In the genomic region with DNA sequence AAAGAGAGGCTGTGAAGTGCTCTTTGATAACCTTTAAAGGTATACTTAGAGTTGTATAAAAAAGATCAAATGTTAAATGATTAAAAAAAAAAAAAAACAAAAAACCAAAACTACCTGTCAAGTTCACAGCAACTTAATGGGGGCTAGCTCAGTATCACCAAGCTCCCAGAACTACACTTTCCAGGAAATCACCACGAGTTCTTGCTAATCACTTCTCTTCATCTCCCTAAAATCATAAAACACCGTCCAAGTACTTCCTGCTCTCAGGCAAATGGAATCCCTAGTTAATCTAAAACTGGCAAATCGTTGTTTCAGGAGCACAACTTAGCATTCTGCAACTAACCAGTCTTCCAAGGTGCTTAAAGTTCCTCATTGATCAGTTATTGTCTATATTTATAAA, we compare ENCODE assay signal across 26 mouse cellular contexts. TPM values are rescaled to one million over a fixed set of nuclear protein-coding genes. Genes with fewer than 3 reads are reported as not detected.
DNase-seq lines count a peak whose midpoint lies in the region; ATAC-seq and TF ChIP-seq lines count a peak whose summit lies in the region.
"Had no signal": no experiment of that assay in that cellular context is flagged by ENCODE, and none has a peak within 500 bp of the region (broad histone marks: within the 10 kb centered on the region; RNA-seq: fewer than 3 reads in every experiment).

No protein-coding gene starts in this region.

- peak; percentile 58 for DNase-seq in heart, adult 11 months
- no peak for DNase-seq in heart, postnatal 25 days (ENCODE audit: low spot score)
- peak in 1 of 3 experiments; percentile 63 for DNase-seq in liver, embryonic 14.5 days (ENCODE audit: low read depth in 3 of 3, low spot score in 3 of 3)
- DNase-seq in liver: no peak
- DNase-seq in MEL (ENCODE audit: low read depth, low spot score): peak; percentile 45
- peak; percentile 58 for DNase-seq in c-Kit-positive CD71-positive TER-119-positive erythroid progenitor cells, embryonic 14.5 days (ENCODE audit: low spot score)
- DNase-seq in thymus, adult 2 months: no peak
- DNase-seq in testis, postnatal 14 days (ENCODE audit: low spot score): no peak
- DNase-seq: adrenal gland, postnatal 14 days; cerebellum, adult 11 months; cerebellum, adult 8-10 months; cerebellum, postnatal 14 days; embryo, embryonic 11 days; gastrocnemius, postnatal 10 days; heart, adult 2 months; heart, postnatal 14 days had no signal

- H3K36me3 ChIP-seq in liver, embryonic 14.5 days (replicated peaks; ENCODE audit: control insufficient read depth, insufficient read depth, low read depth): no peaks in the 10 kb centered on the region
- peaks cover 0 to 58% of the 10 kb centered on the region in 2 experiments; a peak in 3 of 4 replicates for H3K36me3 ChIP-seq in MEL (ENCODE audit: control insufficient read depth in 1 of 2, insufficient read depth in 2 of 2, low read length in 2 of 2)
- H3K36me3 ChIP-seq in thymus, adult 2 months (ENCODE audit: control insufficient read depth, insufficient read depth, low read length): no peaks in the 10 kb centered on the region
- H3K36me3 ChIP-seq: embryonic facial prominence, embryonic 12.5 days had no signal

- no peak for TF ChIP-seq RAD21 in MEL (IDR thresholded peaks at IDR 0.05; ENCODE audit: low read depth, low read length)

- no peak for TF ChIP-seq CTCF in liver, embryonic 14.5 days (IDR thresholded peaks at IDR 0.05; ENCODE audit: low read depth)
- no peak for TF ChIP-seq CTCF in MEL (IDR thresholded peaks at IDR 0.05 in 2 of 3, conservative IDR thresholded peaks at IDR 0.05 in 1 of 3; ENCODE audit: control insufficient read depth in 1 of 3, insufficient read depth in 1 of 3, low read depth in 2 of 3, low read length in 3 of 3, poor library complexity in 1 of 3, severe bottlenecking in 1 of 3)
- no peak for TF ChIP-seq CTCF in thymus, adult 2 months (IDR thresholded peaks at IDR 0.05; ENCODE audit: borderline replicate concordance, control insufficient read depth, extremely low read depth, insufficient read depth, low read length, poor library complexity)

- no peak overlapping the region for H3K4me3 ChIP-seq in liver, embryonic 14.5 days (ENCODE audit: insufficient read depth in 1 of 2, low read depth in 2 of 2, low read length in 2 of 2)
- H3K4me3 ChIP-seq in MEL (ENCODE audit: control insufficient read depth in 1 of 2, insufficient read depth in 1 of 2, low read depth in 2 of 2, low read length in 2 of 2): no peak overlapping the region
- no peak overlapping the region for H3K4me3 ChIP-seq in thymus, adult 2 months (ENCODE audit: control insufficient read depth, insufficient read depth, low read length)
- H3K4me3 ChIP-seq: embryonic facial prominence, embryonic 12.5 days; forebrain, embryonic 12.5 days; heart, adult 2 months; heart, embryonic 15.5 days; hindbrain, embryonic 10.5 days had no signal

- peak; percentile 40 for TF ChIP-seq EP300 in liver, embryonic 14.5 days (IDR thresholded peaks at IDR 0.05; ENCODE audit: low read depth)
- TF ChIP-seq EP300 in MEL (IDR thresholded peaks at IDR 0.05; ENCODE audit: low read depth in 1 of 2, low read length in 2 of 2): peak in 1 of 2 experiments; percentile 21; a peak in 1 of 4 replicates

- no peaks in the 10 kb centered on the region for H3K27me3 ChIP-seq in liver, embryonic 14.5 days (ENCODE audit: control insufficient read depth, insufficient read depth, low read length)
- H3K27me3 ChIP-seq in MEL (ENCODE audit: control insufficient read depth in 1 of 2, insufficient read depth in 2 of 2, low read length in 2 of 2): no peaks in the 10 kb centered on the region
- H3K27me3 ChIP-seq in thymus, adult 2 months (ENCODE audit: control insufficient read depth, insufficient read depth, low read length): no peaks in the 10 kb centered on the region
- H3K27me3 ChIP-seq: embryonic facial prominence, embryonic 12.5 days; forebrain, embryonic 12.5 days; heart, embryonic 15.5 days; Patski had no signal

- H3K4me2 ChIP-seq in liver, embryonic 14.5 days (ENCODE audit: low read depth): peak overlapping the region; percentile 18; the same call in 1 of the 2 replicates
- H3K4me2 ChIP-seq: embryonic facial prominence, embryonic 12.5 days; forebrain, embryonic 12.5 days; heart, embryonic 11.5 days; heart, embryonic 15.5 days; hindbrain, embryonic 14.5 days had no signal

- peaks cover 33 to 35% of the 10 kb centered on the region in 2 experiments for H3K4me1 ChIP-seq in liver, embryonic 14.5 days (replicated peaks; ENCODE audit: control insufficient read depth in 2 of 2, insufficient read depth in 2 of 2, low read length in 1 of 2)
- peaks cover 22 to 38% of the 10 kb centered on the region in 2 experiments for H3K4me1 ChIP-seq in MEL (ENCODE audit: control insufficient read depth in 1 of 2, insufficient read depth in 2 of 2, low read length in 2 of 2)
- H3K4me1 ChIP-seq in thymus, adult 2 months (replicated peaks; ENCODE audit: control insufficient read depth, insufficient read depth, low read length): peaks cover 7% of the 10 kb centered on the region

- H3K79me2 ChIP-seq in MEL (ENCODE audit: control insufficient read depth, insufficient read depth, low read length, poor library complexity): peaks cover 25% of the 10 kb centered on the region

- WGBS in liver, embryonic 14.5 days (ENCODE audit: insufficient replicate concordance): 3% methylated on average over 3 of the region's 3 CpGs
- 20% methylated on average over 3 of the region's 3 CpGs for WGBS in thymus, adult 2 months

- H3K9me3 ChIP-seq in liver, embryonic 14.5 days (ENCODE audit: control insufficient read depth, low read length): no peaks in the 10 kb centered on the region
- no peaks in the 10 kb centered on the region for H3K9me3 ChIP-seq in MEL (replicated peaks; ENCODE audit: insufficient read depth, low read length)
- H3K9me3 ChIP-seq: embryonic facial prominence, embryonic 12.5 days; forebrain, embryonic 12.5 days; G1E; heart, embryonic 15.5 days; hindbrain, embryonic 10.5 days had no signal

- no peak overlapping the region for H3K27ac ChIP-seq in liver, embryonic 14.5 days
- no peak overlapping the region; the same call in 1 of the 2 replicates for H3K27ac ChIP-seq in MEL (ENCODE audit: control insufficient read depth, low read depth, low read length)
- no peak overlapping the region for H3K27ac ChIP-seq in thymus, adult 2 months (ENCODE audit: control insufficient read depth, insufficient read depth, low read length)
- H3K27ac ChIP-seq: embryonic facial prominence, embryonic 12.5 days; forebrain, embryonic 12.5 days; heart, adult 2 months; heart, embryonic 15.5 days; hindbrain, embryonic 10.5 days; hindbrain, embryonic 14.5 days had no signal

- TF ChIP-seq POLR2A in MEL (IDR thresholded peaks at IDR 0.05; ENCODE audit: control insufficient read depth in 1 of 2, insufficient read depth in 1 of 2, low read depth in 1 of 2, low read length in 2 of 2, poor library complexity in 1 of 2): no peak
- TF ChIP-seq POLR2A in thymus, adult 2 months (IDR thresholded peaks at IDR 0.05; ENCODE audit: control insufficient read depth, extremely low read depth, insufficient read depth, low read length, poor library complexity): no peak

- intact Hi-C loops in heart, postnatal 25 days (cut with DNase I): no loop called here

- ATAC-seq in liver, embryonic 14.5 days (ENCODE audit: insufficient read depth): no peak
- ATAC-seq: activated CD4-positive, CD25-positive, alpha-beta regulatory T cell, adult 4 months; forebrain, embryonic 16.5 days; Patski had no signal

- 0 out of 2 replicates have a peak overlapping the region, but pooled peaks have one; percentile 9 for H3K9ac ChIP-seq in liver, embryonic 14.5 days (replicated peaks)
- H3K9ac ChIP-seq in MEL (ENCODE audit: control insufficient read depth, low read depth, low read length, poor library complexity, severe bottlenecking): no peak overlapping the region
- H3K9ac ChIP-seq: embryonic facial prominence, embryonic 12.5 days; forebrain, embryonic 12.5 days; heart, embryonic 15.5 days; hindbrain, embryonic 14.5 days had no signal

TF ChIP-seq in MEL, 35 proteins besides CTCF, POLR2A, EP300 and RAD21 (continues in another document):
- TF ChIP-seq TBP (IDR thresholded peaks at IDR 0.05; ENCODE audit: low read depth, low read length): no peak
- TF ChIP-seq TAL1 (IDR thresholded peaks at IDR 0.05; ENCODE audit: low read length): peak; percentile 47
- no peak for TF ChIP-seq NRF1 (IDR thresholded peaks at IDR 0.05; ENCODE audit: insufficient read depth, low read depth, low read length, poor library complexity, severe bottlenecking)
- TF ChIP-seq RCOR1 (IDR thresholded peaks at IDR 0.05; ENCODE audit: low read depth, low read length): no peak
- TF ChIP-seq MYB (IDR thresholded peaks at IDR 0.05; ENCODE audit: low read depth, low read length): no peak
- no peak for TF ChIP-seq TCF12 (IDR thresholded peaks at IDR 0.05; ENCODE audit: low read depth, low read length)
- no peak for TF ChIP-seq ETS1 (IDR thresholded peaks at IDR 0.05; ENCODE audit: low read depth, low read length)
- TF ChIP-seq POLR2AphosphoS5 (IDR thresholded peaks at IDR 0.05; ENCODE audit: borderline replicate concordance, low read depth, low read length): no peak
- TF ChIP-seq MAZ (IDR thresholded peaks at IDR 0.05; ENCODE audit: low read depth, low read length): no peak

RNA-seq across cellular contexts. Expression of a gene that starts 3.1 kb away (rescaled TPM):
- total RNA-seq in heart, postnatal 25 days (2021): 10 to 100 TPM; 15.0 to 15.9 TPM
- 4.2 and 7.4 TPM in 2 replicates for polyA plus RNA-seq in liver, embryonic 14.5 days (2012; rRNA removed)
- 11.1 and 13.8 TPM in 2 replicates for polyA plus RNA-seq in liver, embryonic 14.5 days (2014; fragmentation: Nextera tagmentation; extraction: Ambion mirVana)
- total RNA-seq in MEL (2012; rRNA removed): 22.0 and 23.4 TPM in 2 replicates
- 10 to 100 TPM in 1 of 2 experiments, not detected in 1; 30.9 TPM for polyA plus RNA-seq in MEL (2012; ENCODE audit: insufficient read depth in 1 of 2, insufficient read length in 2 of 2, low read depth in 1 of 2, low replicate concordance in 2 of 2, missing spikeins in 1 of 2)
- polyA plus RNA-seq in thymus, adult 2 months (2012; rRNA removed): 13.4 and 20.6 TPM in 2 replicates

RNA-seq across cellular contexts. Expression of a gene that starts 3.2 kb away (rescaled TPM):
- total RNA-seq in heart, postnatal 25 days (2021): 10 to 100 TPM; 11.5 to 13.0 TPM
- polyA plus RNA-seq in liver, embryonic 14.5 days (2012; rRNA removed): 7.6 and 8.9 TPM in 2 replicates
- polyA plus RNA-seq in liver, embryonic 14.5 days (2014; fragmentation: Nextera tagmentation; extraction: Ambion mirVana): 11.4 and 15.3 TPM in 2 replicates
- 32.0 and 36.3 TPM in 2 replicates for total RNA-seq in MEL (2012; rRNA removed)
- polyA plus RNA-seq in MEL (2012; ENCODE audit: insufficient read depth in 1 of 2, insufficient read length in 2 of 2, low read depth in 1 of 2, low replicate concordance in 2 of 2, missing spikeins in 1 of 2): 10 to 100 TPM in 1 of 2 experiments, not detected in 1; 40.9 TPM
- polyA plus RNA-seq in thymus, adult 2 months (2012; rRNA removed): 22.9 and 23.4 TPM in 2 replicates

RNA-seq across cellular contexts. Expression of a gene that starts 53.7 kb away (rescaled TPM):
- total RNA-seq in heart, postnatal 25 days (2021): 10 to 100 TPM; 94.3 to 94.4 TPM
- 16.2 and 18.4 TPM in 2 replicates for polyA plus RNA-seq in liver, embryonic 14.5 days (2012; rRNA removed)
- polyA plus RNA-seq in liver, embryonic 14.5 days (2014; fragmentation: Nextera tagmentation; extraction: Ambion mirVana): 14.4 and 16.7 TPM in 2 replicates
- 35.6 and 42.4 TPM in 2 replicates for total RNA-seq in MEL (2012; rRNA removed)
- 10 to 100 TPM in 1 of 2 experiments, not detected in 1; 39.0 TPM for polyA plus RNA-seq in MEL (2012; ENCODE audit: insufficient read depth in 1 of 2, insufficient read length in 2 of 2, low read depth in 1 of 2, low replicate concordance in 2 of 2, missing spikeins in 1 of 2)
- polyA plus RNA-seq in thymus, adult 2 months (2012; rRNA removed): 27.0 and 28.5 TPM in 2 replicates

Comparison
In these comparisons a context has a peak if more than half of its experiments do, and no peak if none do; other contexts are left out.
1. DNase-seq: peak in heart, adult 11 months (single experiment), MEL (single experiment) and c-Kit-positive CD71-positive TER-119-positive erythroid progenitor cells, embryonic 14.5 days (single experiment); none in heart, postnatal 25 days (single experiment), liver (single experiment), thymus, adult 2 months (single experiment) and testis, postnatal 14 days (single experiment).